Mouse (Mus musculus) megakaryocyte progenitor cell, adult 5-6 weeks (primary cell): Measurements from ENCODE around the gene Pah. TPM values are rescaled to one million over a fixed set of nuclear protein-coding genes. Genes with fewer than 3 reads are reported as not detected.

Experiments
- ATAC-seq: replicated peaks from 2 replicates; pipeline ENCODE4 v1.8.0; 2016; ENCODE audit warnings: mild to moderate bottlenecking, moderate TSS enrichment, inconsistent platforms; ENCODE audit not compliant: poor library complexity
- total RNA-seq, 2 experiments: library from RNA; stranded (forward) in 1 of 2; stranded (reverse) in 1 of 2; fragments of 157-497, 149-512 nt in 1 of 2; fragments of 200-1000 nt in 1 of 2; gene quantifications; 2 replicates each; pipeline versions ENCODE4 v1.2.3 to v1.2.4; 2015 to 2017

Pah gene
- total RNA-seq (2015) (not detected in 2 replicates), total RNA-seq (2017) (not detected in 2 replicates)

DNA sequence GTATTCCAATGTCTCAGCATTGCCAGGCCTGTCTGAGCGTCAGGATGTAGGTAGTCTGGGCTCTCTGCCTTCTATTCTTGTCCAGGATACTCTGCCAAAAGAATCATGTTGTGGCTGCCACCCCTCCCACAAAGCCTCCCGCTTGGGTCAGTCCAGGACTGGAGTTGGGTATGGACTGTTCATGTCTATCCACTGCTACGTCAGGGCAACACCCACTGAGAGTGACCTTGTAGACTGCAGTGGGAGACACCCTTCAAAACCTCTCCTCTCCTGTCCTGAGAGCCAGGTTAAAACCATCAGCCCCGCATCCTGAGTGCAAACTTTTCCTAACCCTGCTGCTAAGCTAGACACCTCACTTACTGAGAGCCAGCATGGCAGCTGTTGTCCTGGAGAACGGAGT is at the start of gene Pah:
Pah (plus strand) TSS at position 150 of the 400 bp plus-strand sequence.
- ATAC-seq = no peak

DNA sequence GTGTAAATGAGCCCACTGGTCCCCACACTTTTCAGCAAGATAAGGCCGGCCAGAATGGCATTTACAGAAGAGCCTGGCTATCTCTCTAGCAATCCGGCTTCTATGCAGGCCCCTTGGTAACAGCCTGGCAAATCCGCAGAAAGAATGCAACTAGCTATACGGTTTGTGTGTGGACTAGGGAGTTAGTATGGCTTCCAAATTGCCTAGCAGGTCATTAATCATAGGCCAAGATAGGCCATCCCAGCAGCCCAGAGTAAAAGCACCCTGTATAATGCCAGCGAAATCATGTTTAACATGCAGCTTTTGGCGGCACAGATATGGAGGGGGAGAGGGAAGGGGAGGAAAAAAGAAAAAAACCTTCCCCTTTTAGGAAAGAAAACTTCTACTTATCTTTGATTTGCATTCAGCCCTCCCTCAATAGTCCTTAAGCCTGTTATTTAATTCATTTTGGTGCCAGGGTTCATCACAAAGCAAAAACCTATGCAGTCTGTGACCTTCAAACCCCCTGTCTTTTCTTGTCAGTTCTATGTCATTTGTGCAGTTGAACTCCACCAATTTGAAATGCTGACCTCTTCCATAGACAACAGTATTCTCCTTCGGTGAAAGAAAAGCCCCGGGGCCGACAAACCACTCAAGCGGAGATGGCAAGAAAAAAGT is 48.0 kb upstream of the Pah start:
- no peak for ATAC-seq

DNA sequence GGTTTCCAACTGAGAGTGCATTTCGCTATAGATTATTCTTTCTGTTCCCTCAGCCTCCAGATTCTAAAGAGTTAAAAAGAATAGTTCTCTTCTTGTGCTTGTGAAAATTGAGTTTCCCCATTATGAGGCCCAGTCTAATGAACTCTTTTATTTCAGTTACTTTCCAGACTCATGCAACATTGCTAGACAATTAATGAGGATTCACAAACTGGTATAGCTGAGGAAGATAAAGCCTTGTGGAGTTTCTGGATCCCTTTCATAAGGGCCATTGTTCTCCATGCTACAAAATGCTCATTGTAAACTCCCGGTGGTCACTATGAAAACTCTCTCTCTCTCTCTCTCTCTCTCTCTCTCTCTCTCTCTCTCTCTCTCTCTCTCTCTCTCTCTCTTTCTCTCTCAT is 46.6 kb upstream of the Pah start:
- no peak for ATAC-seq

DNA sequence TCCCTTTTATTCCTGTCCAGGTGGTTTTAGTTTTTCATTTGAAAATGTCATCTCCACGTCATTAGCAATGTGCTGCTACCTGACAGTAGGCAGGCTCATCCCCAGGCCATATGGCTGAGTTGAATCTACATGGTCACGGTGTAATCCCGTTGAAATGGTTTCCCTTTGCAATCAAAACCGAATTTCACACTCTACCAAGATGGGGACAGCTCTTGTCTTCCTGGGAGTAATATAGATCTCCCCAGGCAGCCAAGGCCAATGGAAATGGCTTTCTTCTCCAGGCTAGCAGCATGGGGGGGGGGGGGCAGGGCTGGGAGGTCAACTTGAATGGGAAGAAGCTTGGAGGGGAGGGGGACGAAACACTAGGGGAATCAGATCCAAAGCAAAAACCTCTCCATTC is 43.7 kb upstream of the Pah start:
- no peak for ATAC-seq

DNA sequence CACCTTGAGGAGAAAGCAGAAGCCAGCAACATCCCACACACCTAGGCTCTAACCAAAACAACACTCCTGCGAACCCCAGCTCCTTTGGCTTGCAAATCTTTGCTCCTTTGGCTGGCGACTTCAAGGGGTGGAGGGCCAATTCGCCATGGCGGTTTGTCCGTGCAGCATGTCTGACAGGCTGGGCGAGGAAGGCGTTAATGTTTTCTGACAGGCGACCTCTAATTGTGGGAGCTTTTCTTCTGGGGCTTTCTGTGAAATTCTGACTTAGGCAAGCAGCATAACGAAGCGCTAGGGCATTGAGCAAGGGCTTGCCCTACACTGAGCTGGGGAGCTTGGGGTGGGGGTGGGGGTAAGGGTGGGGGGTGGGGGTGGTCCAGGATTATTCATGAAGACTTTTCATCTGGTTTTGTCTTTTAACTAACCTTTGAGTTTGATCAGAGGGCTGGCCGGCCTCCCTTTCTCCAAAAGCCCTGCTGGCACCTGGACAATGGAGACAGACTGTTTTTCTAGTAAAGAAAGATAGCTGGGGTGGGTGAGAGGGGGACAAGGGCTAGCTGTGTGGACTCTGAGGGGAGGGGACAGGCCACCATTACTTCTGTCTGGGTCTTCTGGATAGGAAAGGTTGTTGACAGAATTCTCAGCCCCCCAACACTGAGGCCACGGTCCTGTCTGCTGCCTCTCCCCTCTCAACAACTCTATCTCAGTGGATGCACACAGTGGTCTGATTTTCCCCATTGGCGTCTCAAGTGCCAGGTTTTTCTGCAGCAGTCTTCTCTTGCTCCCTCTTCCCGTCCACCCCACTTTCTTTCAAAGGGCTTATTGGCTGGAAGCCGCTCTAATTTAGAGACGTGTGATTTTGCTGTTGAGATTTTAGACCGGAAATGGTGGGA is 36.5 kb upstream of the Pah start:
- ATAC-seq = no peak

DNA sequence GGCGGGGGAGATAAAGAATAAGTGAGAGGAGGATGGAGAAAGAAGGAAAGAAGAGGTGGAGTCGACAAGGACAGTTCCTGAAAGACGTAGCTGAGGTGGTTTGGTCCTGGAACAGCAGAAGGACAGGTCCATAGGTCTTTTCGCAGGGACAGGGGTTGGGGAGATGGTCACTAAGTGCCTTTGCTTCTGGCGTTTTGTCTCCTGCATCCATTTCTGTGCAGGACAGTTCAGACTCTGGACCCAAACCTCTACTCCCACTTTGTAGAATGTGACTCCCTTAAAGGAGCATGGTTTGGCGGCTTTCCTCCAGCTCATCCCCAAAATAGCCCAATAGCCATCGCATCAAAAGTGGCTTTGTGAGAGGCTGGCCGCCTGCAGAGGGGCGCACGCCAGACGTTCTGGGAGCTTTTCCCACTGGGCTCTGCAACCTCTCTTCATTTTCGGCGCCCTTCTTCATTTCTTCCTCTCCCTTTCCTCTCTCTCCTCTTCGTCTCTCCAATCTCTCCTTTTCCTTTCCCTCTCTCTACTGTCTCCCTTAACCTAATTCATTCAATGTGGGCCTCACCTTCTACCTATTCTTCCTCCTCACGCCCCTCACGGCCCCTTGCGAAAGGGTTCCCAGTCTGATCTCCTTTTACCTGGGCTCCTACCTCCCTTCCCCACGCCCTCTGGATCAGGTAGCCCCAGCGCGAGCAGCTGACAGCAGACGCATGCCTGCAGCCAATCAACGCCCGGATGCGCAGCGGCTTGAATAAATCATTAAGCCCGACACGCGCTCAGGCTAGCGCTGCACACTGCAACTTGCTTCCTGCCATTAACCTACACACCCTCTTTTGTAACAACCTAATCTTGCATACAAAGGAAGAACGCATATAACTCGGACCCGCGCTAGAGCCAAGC is 35.6 kb upstream of the Pah start:
- ATAC-seq = no peak

DNA sequence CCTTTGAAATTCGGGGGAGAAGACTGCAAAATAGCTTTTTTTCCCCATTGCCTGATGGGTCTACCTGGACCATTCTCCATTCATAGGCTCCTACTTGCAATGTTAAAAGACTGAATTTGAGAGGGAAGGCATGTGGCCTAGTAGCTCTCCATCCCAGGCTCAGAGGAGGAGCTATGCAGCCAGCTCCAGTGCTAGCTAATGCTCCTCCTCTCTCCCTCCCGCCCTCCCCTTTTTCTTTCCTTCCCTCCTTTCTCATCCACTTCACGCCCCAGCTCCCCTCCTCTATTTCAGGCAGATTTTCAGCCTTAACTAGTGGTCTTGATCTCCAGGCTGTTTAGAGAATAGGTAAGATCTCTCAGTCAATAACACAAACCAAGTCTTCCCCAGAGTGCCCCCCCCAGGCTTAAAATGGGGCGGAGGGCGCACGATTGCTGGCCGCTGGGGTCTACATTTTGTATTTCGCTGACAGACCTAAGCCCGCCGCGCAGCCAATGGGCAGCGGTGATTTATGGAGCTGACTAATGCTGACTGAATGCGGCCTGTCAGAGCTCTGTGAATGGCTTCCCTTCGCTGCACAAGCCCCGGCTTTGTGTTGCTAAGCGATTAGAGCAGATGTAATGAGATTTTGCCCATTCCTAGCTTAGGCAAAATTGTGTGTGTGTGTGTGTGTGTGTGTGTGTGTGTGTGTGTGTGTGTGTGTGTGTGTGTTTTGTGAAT is 33.0 kb upstream of the Pah start:
- ATAC-seq = no peak

DNA sequence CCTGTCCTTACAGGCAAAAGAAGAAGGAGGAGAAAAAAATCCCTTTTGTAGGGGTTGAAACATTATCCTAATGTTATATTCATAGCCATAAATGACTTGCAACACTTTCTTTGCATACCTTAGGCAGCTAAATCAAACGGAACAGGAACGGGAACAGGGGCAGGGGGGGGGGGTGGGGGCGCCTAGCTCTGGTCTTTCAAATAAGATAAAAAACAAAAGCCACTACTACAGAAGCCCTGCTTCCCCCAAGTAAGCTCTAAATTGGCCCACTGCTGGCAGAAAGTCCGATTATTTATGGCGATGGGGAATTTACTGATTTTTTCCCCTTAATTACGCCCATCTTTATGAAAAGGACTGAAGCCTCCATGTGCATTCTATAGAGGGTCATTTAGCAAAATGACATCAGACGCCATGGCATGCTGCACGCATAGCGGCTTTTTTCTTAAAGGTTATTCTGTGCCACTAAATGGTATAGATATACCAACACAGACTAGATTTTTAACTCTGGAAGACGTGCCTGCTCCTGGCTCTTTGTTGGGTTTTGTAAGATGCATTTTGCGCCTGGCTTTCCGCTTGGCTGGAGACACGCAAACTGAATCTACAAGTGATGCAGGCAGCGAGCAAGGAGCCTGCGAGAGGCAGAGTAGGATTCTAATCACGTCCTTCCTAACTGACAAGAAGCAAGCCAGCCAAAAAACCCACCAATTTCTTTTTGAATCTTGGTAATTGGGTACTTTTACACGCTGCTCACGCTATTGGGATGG is 32.2 kb upstream of the Pah start:
- ATAC-seq = no peak

DNA sequence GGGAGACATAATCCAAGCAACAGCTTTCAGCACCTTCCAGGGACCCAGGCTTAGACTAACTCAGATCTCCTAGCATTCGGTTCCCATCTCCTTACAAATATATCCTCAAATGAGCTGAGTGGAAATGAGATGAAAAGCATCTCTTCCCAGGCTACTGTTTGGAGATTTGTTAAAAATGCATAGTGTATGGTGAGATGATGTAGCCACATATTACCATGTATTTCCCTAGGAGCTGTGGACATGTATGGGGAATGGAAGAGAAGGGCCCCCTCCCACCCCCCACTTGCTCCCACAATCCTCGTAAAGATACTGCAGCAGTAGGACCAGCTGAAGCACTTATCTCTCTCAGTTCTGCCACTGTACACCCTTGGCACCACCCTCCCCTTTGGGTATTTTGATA is 31.3 kb upstream of the Pah start:
- ATAC-seq = no peak

DNA sequence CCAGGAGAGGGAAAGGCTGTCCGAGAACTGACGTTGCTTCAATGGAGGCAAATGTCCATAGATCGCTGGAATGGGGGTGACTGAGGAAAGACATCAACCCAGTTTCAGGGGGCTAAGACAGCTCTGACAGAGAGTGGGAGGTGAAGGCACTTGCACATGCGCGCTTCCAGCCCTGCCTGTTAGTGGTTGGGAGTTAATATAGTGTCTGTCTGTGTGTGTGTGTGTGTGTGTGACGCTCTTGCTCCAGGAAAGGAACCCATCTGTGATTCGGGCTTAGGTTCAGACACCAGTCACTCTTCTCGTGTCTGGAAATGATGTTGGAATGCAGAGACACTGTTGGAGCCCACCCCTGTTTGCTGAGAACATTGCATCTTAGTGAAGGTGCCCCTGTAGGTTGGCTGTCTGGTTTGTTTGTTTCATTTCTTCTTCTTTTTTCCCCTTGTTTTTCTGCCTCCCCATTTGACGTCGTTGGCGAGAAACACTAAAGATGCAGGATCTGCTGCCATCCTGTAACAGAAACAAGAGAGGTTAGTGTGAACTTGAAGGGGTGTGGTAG is 30.0 kb upstream of the Pah start:
- no peak for ATAC-seq

DNA sequence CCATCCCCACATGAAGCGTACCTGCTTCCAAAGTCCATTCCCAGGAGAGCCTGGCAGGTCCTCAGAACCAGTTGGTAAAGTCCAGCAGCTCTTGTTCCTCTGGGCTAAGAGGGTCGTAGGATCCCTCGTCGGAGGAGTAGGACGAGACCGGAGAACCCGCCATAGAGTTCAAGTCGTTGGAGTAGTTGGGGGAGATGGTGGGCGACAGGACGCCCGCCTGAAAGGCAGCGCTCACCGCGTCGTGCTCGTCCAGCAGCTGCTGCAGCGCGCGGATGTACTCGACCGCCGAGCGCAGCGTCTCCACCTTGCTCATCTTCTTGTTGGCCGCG is 29.3 kb upstream of the Pah start:
- no peak for ATAC-seq

DNA sequence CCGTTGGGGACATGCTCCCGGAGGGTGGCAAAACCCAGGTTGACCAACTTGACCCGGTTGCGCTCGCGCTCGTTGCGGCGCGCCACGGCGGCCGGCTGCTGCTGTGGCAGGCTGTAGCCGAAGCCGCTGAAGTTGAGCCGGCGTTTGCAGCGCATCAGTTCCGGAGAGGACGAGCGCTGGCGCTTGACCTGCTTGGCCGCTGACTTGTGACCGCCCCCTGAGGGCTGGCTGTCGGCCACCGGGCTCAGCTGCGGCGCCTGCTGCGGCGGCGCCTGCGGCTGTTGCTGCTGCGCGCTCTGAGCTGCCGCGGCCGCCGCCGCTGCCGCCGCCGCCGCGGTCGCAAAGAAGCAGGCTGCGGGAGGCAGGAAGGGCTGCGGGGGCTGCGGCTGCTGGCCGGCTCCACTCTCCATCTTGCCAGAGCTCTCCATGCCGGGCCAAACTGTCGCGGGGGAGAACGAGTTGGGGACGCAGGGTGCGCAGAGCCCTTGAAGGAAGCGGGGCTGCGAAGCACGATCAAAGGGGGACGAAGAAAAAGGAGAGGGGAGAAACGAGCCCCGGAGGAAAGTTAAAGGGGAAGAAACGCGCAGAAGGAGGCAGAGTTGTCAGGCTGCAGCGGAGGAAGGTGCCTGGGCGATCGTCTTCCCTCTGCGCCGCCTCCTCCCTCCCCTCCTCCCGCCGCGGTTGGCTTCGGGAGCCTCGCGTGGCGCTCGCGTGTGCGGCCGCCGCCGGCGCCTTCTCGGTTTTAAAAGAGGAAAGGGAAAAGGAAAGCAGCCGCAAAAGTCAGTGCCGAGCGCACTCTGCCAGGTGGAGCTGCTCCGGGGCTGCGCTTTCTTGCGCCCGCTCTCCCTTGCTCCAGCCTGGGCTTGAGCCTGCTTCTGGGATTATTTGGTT is 28.7 kb upstream of the Pah start:
- peak; percentile 51 for ATAC-seq

DNA sequence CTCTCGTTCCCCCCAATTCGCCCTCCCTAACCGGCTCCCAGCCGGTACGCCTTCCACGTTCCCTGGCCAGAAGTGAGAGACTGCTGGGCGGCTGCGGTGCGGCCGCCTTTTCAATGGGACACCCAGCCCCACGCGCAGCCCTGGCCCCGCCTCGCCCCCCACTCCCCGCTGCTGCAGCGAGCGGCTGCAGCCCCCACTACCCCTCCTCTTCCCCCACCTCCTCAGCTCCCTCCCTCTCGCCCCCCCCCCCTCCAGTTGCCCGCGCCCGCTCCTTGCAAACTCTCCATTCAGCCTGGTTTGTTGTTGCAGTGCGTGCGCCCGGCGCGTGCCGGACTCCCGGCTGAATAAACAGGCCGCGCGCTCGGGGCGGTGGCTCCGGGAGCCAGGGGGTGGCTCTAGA is 28.0 kb upstream of the Pah start, which contains the start of gene Ascl1:
Ascl1 (minus strand) TSS at position 85 of the 400 bp plus-strand sequence.
- no peak for ATAC-seq

DNA sequence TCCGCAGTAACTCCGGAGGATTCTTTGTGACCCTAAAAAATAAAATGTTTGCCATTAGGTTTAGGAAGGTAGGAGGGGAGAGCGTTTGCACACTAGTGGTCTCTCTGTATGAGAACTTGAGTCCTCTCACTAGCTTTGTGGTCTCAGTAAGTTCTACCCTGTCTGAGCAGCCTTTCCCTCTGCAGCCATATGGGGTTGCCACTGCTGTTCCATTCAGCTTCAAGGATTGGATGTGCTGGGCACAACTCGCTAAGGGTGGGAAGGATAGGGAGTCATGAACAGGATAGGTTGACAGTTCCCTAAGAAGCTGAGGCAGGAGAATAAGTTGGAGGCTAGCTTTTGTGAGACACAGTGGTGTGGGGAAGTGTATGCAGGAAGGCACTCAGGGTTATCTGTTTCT is 27.4 kb upstream of the Pah start:
- ATAC-seq = no peak

DNA sequence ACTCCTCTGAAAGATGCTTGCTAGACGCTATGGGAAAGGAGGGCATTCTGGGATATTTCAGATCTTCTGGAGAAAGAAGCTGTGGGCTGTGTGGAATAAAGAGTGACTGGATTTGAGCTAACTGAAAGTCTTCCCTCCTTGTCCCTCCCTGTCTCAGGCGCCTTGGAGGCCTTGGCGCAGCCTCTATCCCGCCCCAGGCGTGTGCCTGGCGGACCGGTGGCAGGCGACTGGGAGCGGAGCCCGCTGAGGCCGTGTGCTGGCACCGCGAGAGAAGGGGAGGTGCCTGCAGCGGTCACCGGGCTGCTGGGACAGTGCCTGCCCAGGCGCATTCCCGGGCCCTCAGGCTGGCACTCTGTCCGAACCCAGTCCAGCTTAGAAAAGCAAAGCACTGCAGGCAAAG is 27.0 kb upstream of the Pah start:
- no peak for ATAC-seq

DNA sequence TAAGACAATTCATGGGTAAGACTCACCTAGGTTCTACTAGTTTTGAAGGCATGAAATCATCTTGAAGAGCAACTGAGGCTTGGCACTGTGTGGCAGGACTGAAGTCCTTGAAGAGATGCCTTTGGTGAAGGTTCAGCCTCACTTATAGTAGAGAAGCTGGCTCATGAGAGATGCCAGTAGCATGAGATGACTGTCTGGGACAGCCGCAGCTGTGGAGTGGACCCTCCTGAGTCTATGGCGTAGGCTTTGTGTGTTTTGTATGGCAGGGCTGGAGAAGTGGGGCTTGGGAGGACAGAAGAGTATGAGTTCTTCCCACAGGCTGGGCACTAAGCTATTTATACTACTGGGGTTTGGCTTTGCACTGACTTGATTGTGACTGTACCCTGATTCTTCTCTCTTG is 24.5 kb upstream of the Pah start:
- no peak for ATAC-seq

DNA sequence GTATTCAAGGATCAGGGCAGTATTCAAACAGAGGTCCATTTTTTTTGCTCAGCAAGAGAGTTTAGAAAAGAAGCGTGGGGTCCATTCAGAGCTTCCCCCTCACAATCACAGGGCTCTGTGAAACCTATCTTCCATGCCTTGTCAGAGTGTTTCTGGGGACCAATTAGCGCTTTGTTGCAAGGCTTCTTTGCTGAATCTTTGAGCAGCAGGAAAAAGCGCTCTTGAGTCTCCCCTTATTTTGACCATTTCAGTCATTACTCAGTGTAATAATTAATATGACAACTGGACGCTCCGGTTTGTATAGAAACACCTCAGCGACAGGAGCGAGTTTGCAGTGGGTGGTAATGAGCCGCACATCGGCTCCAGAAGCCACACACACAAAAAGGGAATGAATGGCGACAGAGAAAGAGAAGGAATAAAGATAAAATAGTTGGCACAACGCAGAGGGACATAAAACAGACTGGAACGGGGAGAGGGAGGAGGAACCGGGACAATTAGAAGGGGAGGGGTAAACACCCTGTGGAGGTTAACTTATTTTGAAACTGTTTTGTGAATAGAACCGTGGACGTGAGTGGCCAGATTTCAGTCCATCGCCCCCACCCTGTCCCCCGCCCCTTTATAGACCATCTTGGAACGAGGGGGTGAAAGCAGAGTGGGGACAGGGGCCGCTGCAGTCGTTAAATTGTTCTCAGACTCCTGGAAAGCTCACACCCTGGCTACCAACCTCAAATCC is 20.5 kb upstream of the Pah start:
- no peak for ATAC-seq

DNA sequence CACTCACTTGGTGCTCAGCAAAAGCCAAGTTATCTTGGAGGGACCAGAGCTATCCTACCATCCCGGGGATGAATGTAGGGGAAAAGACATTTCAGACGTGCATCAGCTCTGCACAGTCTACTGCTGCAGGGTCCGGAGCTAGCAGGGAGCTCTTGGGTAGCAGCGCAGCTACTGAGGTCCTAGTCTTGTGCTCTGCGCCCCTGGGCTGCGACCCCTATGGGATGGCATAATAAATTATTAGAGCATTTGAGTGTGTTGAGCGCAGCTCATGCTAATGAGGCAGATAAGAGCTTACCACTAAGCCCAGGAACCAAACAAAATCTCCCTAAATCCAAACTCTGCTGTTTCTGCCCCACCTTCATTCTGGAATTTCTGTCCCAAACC is 19.9 kb upstream of the Pah start:
- ATAC-seq = no peak
